Mouse (Mus musculus) stomach, embryonic 16.5 days (tissue): Measurements from ENCODE around the gene Slamf1. TPM values are rescaled to one million over a fixed set of nuclear protein-coding genes. Genes with fewer than 3 reads are reported as not detected.
"Not testable (repeated sequence)": the region's sequence is repeated elsewhere in the genome, so short reads cannot be mapped to it uniquely, and the experiment has no call there.

ENCODE experiments used
- ATAC-seq: fragments of 200-750 bp; cut with Nextera tagmentation; 2 replicates; pipeline ENCODE4 v1.8.0; 2017; ENCODE audit warnings: moderate number of reproducible peaks, moderate TSS enrichment; ENCODE audit not compliant: insufficient read depth, low FRiP score
- H3K27ac ChIP-seq: fragments of 300-500 bp; sonication (generic); 2 replicates; pipeline ENCODE4 v1.5.1; 2014; ENCODE audit warnings: low read length
- H3K27me3 ChIP-seq: fragments of 300-500 bp; sonication (generic); 2 replicates; pipeline ENCODE4 v1.6.1; 2014; ENCODE audit warnings: low read length, control low read depth, mixed read lengths; ENCODE audit not compliant: control insufficient read depth, insufficient read depth
- H3K36me3 ChIP-seq: fragments of 300-500 bp; sonication (generic); 2 replicates; pipeline ENCODE4 v1.6.1; 2014; ENCODE audit warnings: low read length; ENCODE audit not compliant: control insufficient read depth, insufficient read depth
- H3K4me1 ChIP-seq: fragments of 300-500 bp; sonication (generic); 2 replicates; pipeline ENCODE4 v1.6.1; 2014; ENCODE audit warnings: low read length, control low read depth, mixed read lengths; ENCODE audit not compliant: control insufficient read depth, insufficient read depth
- H3K4me2 ChIP-seq: fragments of 300-500 bp; sonication (generic); 2 replicates; pipeline ENCODE4 v1.6.1; 2014; ENCODE audit warnings: low read depth, low read length, mixed read lengths
- H3K4me3 ChIP-seq: fragments of 300-500 bp; sonication (generic); replicated peaks from 2 replicates; pipeline ENCODE4 v1.5.1; 2014; ENCODE audit warnings: mild to moderate bottlenecking, low read length
- H3K9ac ChIP-seq: fragments of 300-500 bp; sonication (generic); 2 replicates; pipeline ENCODE4 v1.6.1; 2014; ENCODE audit warnings: low read length
- H3K9me3 ChIP-seq: fragments of 300-500 bp; sonication (generic); replicated peaks from 2 replicates; pipeline ENCODE4 v1.6.1; 2016; ENCODE audit warnings: low read length, control low read depth; ENCODE audit not compliant: control insufficient read depth
- WGBS: fragments of 180-500 bp; shearing (Covaris S2); extraction: QIAGEN DNeasy Blood & Tissue Kit; methylation state at CpG from one replicate; pipeline ENCODE4 v1.1.7; 2014; 5-methylcytosine and 5-hydroxymethylcytosine counted together
- polyA plus RNA-seq: library from polyadenylated mRNA; unstranded; fragments of >200 nt; fragmentation: Nextera tagmentation; extraction: Ambion mirVana; gene quantifications from 2 replicates; pipeline ENCODE4 v1.2.1, GENCODE M21; 2015

The Slamf1 gene
- polyA plus RNA-seq, 1 experiment from 2014 or later: 0.21 TPM

DNA sequence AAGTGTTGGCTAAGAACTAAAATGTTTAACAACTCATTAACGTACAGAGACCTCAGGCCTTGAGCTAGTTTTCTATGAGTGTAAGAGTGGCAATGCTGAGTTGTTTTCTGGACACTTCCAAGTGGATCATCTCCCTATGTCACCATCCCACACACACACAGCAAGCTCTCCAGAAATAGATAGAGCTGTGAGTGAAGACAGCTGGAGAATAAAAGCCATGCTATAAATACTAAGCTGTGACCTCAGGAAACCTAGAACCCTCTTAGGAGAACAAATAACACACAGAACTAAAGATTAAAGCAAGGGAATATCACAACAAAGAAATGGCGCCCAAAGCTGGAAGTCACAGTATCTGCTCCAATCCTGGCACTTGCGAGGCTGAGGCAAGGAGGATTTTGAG is 24.6 kb downstream of the Slamf1 start:
- no peak for ATAC-seq
- H3K9ac ChIP-seq: no peak overlapping the region
- no peak overlapping the region for H3K4me2 ChIP-seq
- 80% methylated on average over 3 of the region's 3 CpGs for WGBS
- no peaks in the 10 kb centered on the region for H3K4me1 ChIP-seq
- no peak overlapping the region for H3K4me3 ChIP-seq
- no peak overlapping the region for H3K27ac ChIP-seq
- H3K36me3 ChIP-seq: no peaks in the 10 kb centered on the region
- H3K27me3 ChIP-seq: no peaks in the 10 kb centered on the region
- no peaks in the 10 kb centered on the region for H3K9me3 ChIP-seq

- H3K4me3 ChIP-seq: no peak overlapping the region
- no peaks in the 10 kb centered on the region for H3K27me3 ChIP-seq
- H3K9me3 ChIP-seq: no peaks in the 10 kb centered on the region
- 60% methylated on average over 2 of the region's 2 CpGs for WGBS
- no peak overlapping the region for H3K4me2 ChIP-seq
- H3K9ac ChIP-seq: no peak overlapping the region
- H3K4me1 ChIP-seq: no peaks in the 10 kb centered on the region
- H3K36me3 ChIP-seq: no peaks in the 10 kb centered on the region
- H3K27ac ChIP-seq: no peak overlapping the region
- no peak for ATAC-seq
These were observed 29.3 kb downstream of the Slamf1 start for GRCm38 (mm10) chr1:171796185-171796584.

DNA sequence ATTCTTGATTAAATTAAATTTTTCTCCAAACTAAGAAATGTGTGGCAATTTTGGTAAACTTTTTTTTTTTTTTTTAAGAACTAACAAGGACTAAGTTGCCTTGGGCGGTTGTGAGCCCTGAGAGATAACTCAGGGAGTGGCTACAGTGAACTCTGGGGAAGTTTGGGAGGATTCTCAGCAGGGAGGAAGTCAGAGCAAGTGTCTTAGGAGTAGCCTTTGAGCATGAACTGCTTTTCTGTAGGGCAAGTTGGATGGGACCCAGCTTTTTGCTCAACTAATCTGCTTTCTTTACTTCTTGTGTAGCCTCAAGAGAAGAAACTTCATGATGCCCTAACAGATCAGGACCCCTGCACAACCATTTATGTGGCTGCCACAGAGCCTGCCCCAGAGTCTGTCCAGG is 30.9 kb downstream of the Slamf1 start:
- no peak overlapping the region for H3K4me3 ChIP-seq
- 33% methylated on average over 1 of the region's 1 CpGs for WGBS
- H3K4me2 ChIP-seq: no peak overlapping the region
- ATAC-seq: no peak
- H3K27me3 ChIP-seq: no peaks in the 10 kb centered on the region
- no peaks in the 10 kb centered on the region for H3K36me3 ChIP-seq
- no peak overlapping the region for H3K27ac ChIP-seq
- no peaks in the 10 kb centered on the region for H3K4me1 ChIP-seq
- no peaks in the 10 kb centered on the region for H3K9me3 ChIP-seq
- no peak overlapping the region for H3K9ac ChIP-seq

- H3K4me3 ChIP-seq: no peak overlapping the region
- no peak overlapping the region for H3K27ac ChIP-seq
- 83% methylated on average over 4 of the region's 4 CpGs for WGBS
- ATAC-seq: no peak
- H3K36me3 ChIP-seq: no peaks in the 10 kb centered on the region
- H3K4me1 ChIP-seq: no peaks in the 10 kb centered on the region
- H3K27me3 ChIP-seq: no peaks in the 10 kb centered on the region
- no peak overlapping the region for H3K9ac ChIP-seq
- H3K9me3 ChIP-seq: no peaks in the 10 kb centered on the region
- no peak overlapping the region for H3K4me2 ChIP-seq
These were observed 32.7 kb downstream of the Slamf1 start for GRCm38 (mm10) chr1:171799648-171800047.

DNA sequence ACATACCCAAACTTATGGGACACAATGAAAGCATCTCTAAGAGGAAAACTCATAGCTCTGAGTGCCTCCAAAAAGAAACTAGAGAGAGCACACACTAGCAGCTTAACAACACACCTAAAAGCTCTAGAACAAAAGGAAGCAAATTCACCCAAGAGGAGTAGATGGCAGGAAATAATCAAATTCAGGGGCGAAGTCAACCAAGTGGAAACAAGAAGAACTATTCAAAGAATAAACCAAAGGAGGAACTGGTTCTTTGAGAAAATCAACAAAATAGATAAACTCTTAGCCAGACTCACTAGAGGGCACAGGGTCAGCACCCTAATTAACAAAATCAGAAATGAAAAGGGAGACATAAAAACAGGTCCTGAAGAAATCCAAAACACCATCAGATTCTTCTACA is 44.1 kb downstream of the Slamf1 start:
- WGBS: 65% methylated on average over 1 of the region's 1 CpGs
- H3K27ac ChIP-seq, H3K4me2 ChIP-seq, H3K4me1 ChIP-seq, H3K36me3 ChIP-seq, H3K9ac ChIP-seq, H3K9me3 ChIP-seq, H3K4me3 ChIP-seq, ATAC-seq, H3K27me3 ChIP-seq: not testable (repeated sequence)

GRCm38 (mm10) chr1:171815545-171816439 is 48.9 kb downstream of the Slamf1 start:
- Histone ChIP-seq H3K9me3 (no peaks in the 10 kb centered on the region), H3K27ac (no peak overlapping the region), H3K4me2 (no peak overlapping the region), H3K4me3 (no peak overlapping the region), H3K4me1 (no peaks in the 10 kb centered on the region), H3K9ac (no peak overlapping the region), H3K27me3 (no peaks in the 10 kb centered on the region), H3K36me3 (no peaks in the 10 kb centered on the region)
- WGBS: 14% methylated on average over 8 of the region's 8 CpGs
- peak; percentile 73; the same call in 1 of the 2 replicates for ATAC-seq

DNA sequence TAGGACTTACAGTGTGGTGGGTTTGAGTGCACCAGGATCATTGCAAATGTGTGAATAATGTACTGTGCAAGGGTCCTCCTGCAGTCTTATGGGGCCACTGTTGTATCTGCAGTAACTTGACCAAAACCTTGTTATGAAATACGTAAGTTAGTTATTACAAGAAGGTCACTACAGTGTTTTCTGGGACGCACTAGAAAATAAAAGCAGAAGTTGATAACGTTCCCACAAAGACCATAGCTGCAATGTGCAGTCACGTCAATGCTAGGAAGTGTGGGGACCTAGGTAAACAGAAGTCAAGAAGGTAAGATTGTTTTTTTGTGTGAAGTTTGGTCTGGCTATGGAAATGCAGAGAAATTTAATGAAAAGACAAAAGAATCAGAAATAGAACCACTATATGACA is 50.1 kb downstream of the Slamf1 start:
- Histone ChIP-seq H3K27me3 (no peaks in the 10 kb centered on the region), H3K9me3 (no peaks in the 10 kb centered on the region), H3K4me2 (no peak overlapping the region), H3K36me3 (no peaks in the 10 kb centered on the region), H3K4me3 (no peak overlapping the region), H3K9ac (no peak overlapping the region), H3K27ac (no peak overlapping the region), H3K4me1 (no peaks in the 10 kb centered on the region)
- ATAC-seq: no peak
- WGBS: 72% methylated on average over 4 of the region's 4 CpGs

GRCm38 (mm10) chr1:171821331-171821730 is 54.4 kb downstream of the Slamf1 start:
- H3K4me3 ChIP-seq: no peak overlapping the region
- H3K4me1 ChIP-seq: no peaks in the 10 kb centered on the region
- H3K9me3 ChIP-seq: no peaks in the 10 kb centered on the region
- H3K36me3 ChIP-seq: no peaks in the 10 kb centered on the region
- H3K27me3 ChIP-seq: no peaks in the 10 kb centered on the region
- H3K27ac ChIP-seq: no peak overlapping the region
- WGBS: 60% methylated on average over 1 of the region's 1 CpGs
- H3K9ac ChIP-seq: no peak overlapping the region
- no peak for ATAC-seq
- H3K4me2 ChIP-seq: no peak overlapping the region

GRCm38 (mm10) chr1:171825462-171825861 is 58.5 kb downstream of the Slamf1 start:
- Histone ChIP-seq H3K9ac (no peak overlapping the region), H3K4me2 (no peak overlapping the region), H3K9me3 (no peaks in the 10 kb centered on the region), H3K27me3 (no peaks in the 10 kb centered on the region), H3K27ac (no peak overlapping the region), H3K4me1 (no peaks in the 10 kb centered on the region), H3K4me3 (no peak overlapping the region), H3K36me3 (no peaks in the 10 kb centered on the region)
- ATAC-seq: no peak
- 43% methylated on average over 4 of the region's 4 CpGs for WGBS
